Mouse (Mus musculus) stomach, postnatal 0 days (tissue): ENCODE measurements around the gene Tsc22d1. TPM values are rescaled to one million over a fixed set of nuclear protein-coding genes. Genes with fewer than 3 reads are reported as not detected.

Experiments
- ATAC-seq: fragments of 200-750 bp; cut with Nextera tagmentation; 2 replicates; pipeline ENCODE4 v1.8.0; 2017; ENCODE audit not compliant: low FRiP score, low TSS enrichment
- DNase-seq: peaks from one replicate; pipeline ENCODE4 v3.0.0-alpha.2; 2016; ENCODE audit warnings: low spot score
- H3K27ac ChIP-seq: fragments of 300-500 bp; sonication (generic); replicated peaks from 2 replicates; pipeline ENCODE4 v1.5.1; 2014; ENCODE audit warnings: mild to moderate bottlenecking, control low read depth
- H3K27me3 ChIP-seq: fragments of 300-500 bp; sonication (generic); 2 replicates; pipeline ENCODE4 v1.6.1; 2014; ENCODE audit warnings: low read length; ENCODE audit not compliant: control insufficient read depth, insufficient read depth
- H3K36me3 ChIP-seq: fragments of 300-500 bp; sonication (generic); 2 replicates; pipeline ENCODE4 v1.6.1; 2014; ENCODE audit warnings: low read length, mixed read lengths; ENCODE audit not compliant: control insufficient read depth, insufficient read depth
- H3K4me1 ChIP-seq: fragments of 300-500 bp; sonication (generic); replicated peaks from 2 replicates; pipeline ENCODE4 v1.6.1; 2014; ENCODE audit warnings: antibody characterized with exemption; ENCODE audit not compliant: control insufficient read depth, insufficient read depth
- H3K4me2 ChIP-seq: fragments of 300-500 bp; sonication (generic); replicated peaks from 2 replicates; pipeline ENCODE4 v1.6.1; 2014; ENCODE audit warnings: low read depth, mild to moderate bottlenecking, control low read depth, moderate library complexity
- H3K4me3 ChIP-seq: fragments of 300-500 bp; sonication (generic); 2 replicates; pipeline ENCODE4 v1.5.1; 2014; ENCODE audit warnings: low read depth, low read length, control low read depth
- H3K9ac ChIP-seq: fragments of 300-500 bp; sonication (generic); 2 replicates; pipeline ENCODE4 v1.6.1; 2014; ENCODE audit warnings: mild to moderate bottlenecking, low read length, control low read depth, mixed read lengths
- H3K9me3 ChIP-seq: fragments of 300-500 bp; sonication (generic); 2 replicates; pipeline ENCODE4 v1.6.1; 2016; ENCODE audit warnings: low read length; ENCODE audit not compliant: control insufficient read depth
- CTCF ChIP-seq: IDR thresholded peaks from 2 replicates; pipeline ENCODE4 v1.5.1; 2016; ENCODE audit warnings: antibody characterized with exemption, low read depth, mild to moderate bottlenecking, moderate library complexity
- EP300 ChIP-seq: optimal IDR thresholded peaks from 2 replicates; pipeline ENCODE3; 2016; ENCODE audit warnings: antibody characterized with exemption
- WGBS: fragments of 180-500 bp; shearing (Covaris S2); extraction: QIAGEN DNeasy Blood & Tissue Kit; methylation state at CpG from one replicate; pipeline ENCODE4 v1.1.7; 2014; 5-methylcytosine and 5-hydroxymethylcytosine counted together
- polyA plus RNA-seq: library from polyadenylated mRNA; unstranded; fragments of >200 nt; fragmentation: Nextera tagmentation; extraction: Ambion mirVana; gene quantifications from 2 replicates; pipeline ENCODE4 v1.2.1, GENCODE M21; 2015

The Tsc22d1 gene
- polyA plus RNA-seq, 1 experiment from 2014 or later = 310 TPM

DNA sequence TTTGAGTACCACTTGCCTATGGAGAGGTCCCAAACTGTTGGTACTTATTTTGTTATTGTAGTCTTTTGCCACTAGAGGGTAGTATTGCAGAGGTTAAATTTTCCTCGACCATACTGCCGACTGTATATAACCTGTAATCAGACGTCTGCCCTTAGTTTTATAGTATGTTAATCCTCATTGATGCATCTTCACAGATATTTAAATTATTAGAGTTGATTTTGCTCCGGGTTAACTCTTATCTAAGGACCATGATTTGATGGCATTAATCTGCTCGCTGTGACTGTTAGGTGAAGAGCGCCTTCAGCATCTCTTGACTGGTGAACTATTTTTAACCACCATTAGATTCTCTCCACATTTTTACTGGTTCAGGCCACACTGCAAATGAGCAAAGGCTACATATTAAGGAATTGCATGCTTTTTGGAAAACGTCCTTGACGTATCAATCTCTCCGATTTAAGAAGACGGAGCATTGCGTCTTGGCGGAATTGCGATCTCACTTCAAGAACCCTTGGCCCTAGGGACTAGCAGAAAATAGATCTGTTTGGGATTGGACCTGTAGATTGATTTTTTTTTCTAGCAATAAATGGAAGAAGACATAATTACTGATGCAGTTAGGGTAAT, 88.6 kb downstream of the Tsc22d1 start:
- DNase-seq = no peak
- peak overlapping the region; percentile 100 for H3K27ac ChIP-seq

DNA sequence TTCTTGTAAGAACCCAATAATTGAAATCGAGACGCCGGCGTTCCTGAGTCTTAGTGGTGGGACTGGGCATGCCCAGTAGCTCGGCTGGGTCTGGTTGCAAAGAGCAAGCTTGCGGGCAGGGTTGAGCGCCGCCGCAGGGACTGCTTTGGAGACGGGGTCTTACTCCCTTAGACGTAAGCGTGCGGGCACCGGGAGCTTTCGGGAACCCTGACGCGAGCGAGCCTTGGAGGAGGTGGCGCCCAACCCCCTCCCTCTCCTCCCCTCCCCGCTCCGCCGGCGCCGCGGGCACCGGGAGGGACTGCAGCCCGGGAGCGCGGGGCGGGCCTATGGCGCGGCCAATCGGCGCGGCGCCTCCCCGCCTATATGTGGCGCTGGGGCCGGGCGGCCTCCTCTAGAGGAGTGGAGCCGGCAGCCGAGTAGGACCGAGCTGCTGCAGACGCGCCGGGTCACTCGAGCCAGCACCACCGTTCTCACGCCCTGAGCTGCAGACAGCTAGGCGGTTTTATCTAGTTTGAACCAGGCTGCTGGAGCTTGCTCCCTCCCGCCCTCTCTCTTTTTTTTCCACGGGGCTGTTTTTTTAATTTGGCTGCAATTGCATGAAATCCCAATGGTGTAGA, 89.5 kb downstream of the Tsc22d1 start:
- Histone ChIP-seq H3K4me3 (peak overlapping the region; percentile 75), H3K9ac (peak overlapping the region; percentile 85), H3K27me3 (no peaks in the 10 kb centered on the region), H3K9me3 (no peaks in the 10 kb centered on the region), H3K36me3 (peaks cover 6% of the 10 kb centered on the region; the same call in 1 of the 2 replicates), H3K4me2 (peak overlapping the region; percentile 82), H3K4me1 (no peaks in the 10 kb centered on the region; the same call in 1 of the 2 replicates), H3K27ac (peak overlapping the region; percentile 100)
- peak; percentile 95 for ATAC-seq
- TF ChIP-seq CTCF = peak; percentile 29; the same call in 1 of the 2 replicates
- peak; percentile 88 for TF ChIP-seq EP300
- under 1% methylated on average over 31 of the region's 52 CpGs for WGBS
- peak; percentile 96 for DNase-seq

More for the DNA sequence above, 88.6 kb downstream of the Tsc22d1 start:
- H3K27me3 ChIP-seq = no peaks in the 10 kb centered on the region
- WGBS = 10% methylated on average over 13 of the region's 13 CpGs
- peaks cover 6% of the 10 kb centered on the region; the same call in 1 of the 2 replicates for H3K36me3 ChIP-seq
- no peak for ATAC-seq
- no peak for TF ChIP-seq EP300
- peak; percentile 77 for TF ChIP-seq CTCF
- H3K4me3 ChIP-seq = peak overlapping the region; percentile 75
- peak overlapping the region; percentile 82 for H3K4me2 ChIP-seq
- no peaks in the 10 kb centered on the region for H3K9me3 ChIP-seq
- no peaks in the 10 kb centered on the region; the same call in 1 of the 2 replicates for H3K4me1 ChIP-seq
- peak overlapping the region; percentile 85 for H3K9ac ChIP-seq

DNA sequence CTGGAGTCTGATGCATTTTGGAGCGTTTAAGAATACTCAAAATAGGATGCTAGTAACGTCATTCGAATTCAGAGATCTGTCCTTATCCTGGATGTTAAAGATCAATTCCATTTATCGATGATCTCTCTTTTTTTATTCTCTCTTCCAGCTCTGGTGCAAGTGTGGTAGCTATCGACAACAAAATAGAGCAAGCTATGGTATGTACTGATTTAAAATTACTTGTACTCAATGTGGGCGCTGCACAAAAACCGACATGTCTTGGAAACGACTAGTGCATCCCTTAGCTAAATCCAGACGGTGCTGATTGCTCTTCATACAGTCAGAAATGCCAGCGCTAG, 90.3 kb downstream of the Tsc22d1 start:
- peak overlapping the region; percentile 100 for H3K27ac ChIP-seq
- no peak for DNase-seq
- ATAC-seq = no peak
- no peaks in the 10 kb centered on the region; the same call in 1 of the 2 replicates for H3K4me1 ChIP-seq
- peak overlapping the region; percentile 85 for H3K9ac ChIP-seq
- H3K4me2 ChIP-seq = peak overlapping the region; percentile 82
- peak overlapping the region; percentile 75 for H3K4me3 ChIP-seq
- H3K36me3 ChIP-seq = peaks cover 6% of the 10 kb centered on the region; the same call in 1 of the 2 replicates
- no peak for TF ChIP-seq EP300
- no peak for TF ChIP-seq CTCF
- no peaks in the 10 kb centered on the region for H3K27me3 ChIP-seq
- WGBS = under 1% methylated on average over 10 of the region's 10 CpGs
- H3K9me3 ChIP-seq = no peaks in the 10 kb centered on the region

DNA sequence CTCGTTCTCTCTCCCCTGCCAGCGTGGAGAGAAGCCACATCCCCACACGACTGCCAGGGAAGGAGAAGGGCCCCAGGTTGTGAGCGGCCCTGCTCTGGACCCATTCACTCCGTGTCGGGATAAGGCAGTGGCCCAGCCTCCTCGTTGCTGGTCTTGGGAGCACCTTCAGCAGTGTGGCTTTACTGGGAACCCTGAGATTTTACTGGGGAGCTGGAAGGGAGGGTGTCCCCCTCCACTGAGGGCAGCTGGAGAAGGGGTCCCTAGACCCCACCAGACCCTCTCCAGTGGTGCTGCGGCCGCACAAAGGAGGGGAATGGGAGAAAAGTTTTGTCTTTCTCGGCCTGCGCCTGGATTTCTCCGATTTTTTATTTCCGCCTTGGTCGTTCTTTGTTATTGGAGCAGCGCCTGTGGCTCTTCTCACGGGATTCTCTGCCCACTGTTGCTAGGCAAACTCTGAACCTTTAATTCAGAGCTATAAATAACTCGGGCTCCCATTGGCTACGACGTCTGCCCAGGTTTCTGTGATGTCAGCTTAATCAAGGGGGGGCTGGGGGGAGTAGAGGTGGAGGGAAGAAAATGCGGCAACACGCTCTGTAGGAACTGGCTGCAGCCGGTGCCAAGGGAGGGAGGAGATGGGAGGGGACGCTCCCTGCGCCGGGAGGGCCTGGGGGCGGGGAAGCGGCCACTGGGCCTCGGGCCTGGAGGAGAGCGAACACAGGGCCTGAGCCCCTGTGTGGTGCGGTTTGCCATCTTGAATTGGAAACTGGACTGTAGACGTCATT, 90.9 kb downstream of the Tsc22d1 start:
- DNase-seq (peak; percentile 95), ATAC-seq (peak; percentile 88)
- peak overlapping the region; percentile 82 for H3K4me2 ChIP-seq
- peak overlapping the region; percentile 100 for H3K27ac ChIP-seq
- peak overlapping the region; percentile 85 for H3K9ac ChIP-seq
- no peaks in the 10 kb centered on the region; the same call in 1 of the 2 replicates for H3K4me1 ChIP-seq
- TF ChIP-seq EP300 (peak; percentile 84), CTCF (0 out of 2 replicates have a peak, but pooled peaks have one; percentile 9)
- H3K4me3 ChIP-seq = peak overlapping the region; percentile 75
- under 1% methylated on average over 31 of the region's 31 CpGs for WGBS
- peaks cover 6% of the 10 kb centered on the region; the same call in 1 of the 2 replicates for H3K36me3 ChIP-seq
- no peaks in the 10 kb centered on the region for H3K27me3 ChIP-seq
- H3K9me3 ChIP-seq = 0 out of 2 replicates have a peak, but pooled peaks cover 3% of the 10 kb centered on the region

DNA sequence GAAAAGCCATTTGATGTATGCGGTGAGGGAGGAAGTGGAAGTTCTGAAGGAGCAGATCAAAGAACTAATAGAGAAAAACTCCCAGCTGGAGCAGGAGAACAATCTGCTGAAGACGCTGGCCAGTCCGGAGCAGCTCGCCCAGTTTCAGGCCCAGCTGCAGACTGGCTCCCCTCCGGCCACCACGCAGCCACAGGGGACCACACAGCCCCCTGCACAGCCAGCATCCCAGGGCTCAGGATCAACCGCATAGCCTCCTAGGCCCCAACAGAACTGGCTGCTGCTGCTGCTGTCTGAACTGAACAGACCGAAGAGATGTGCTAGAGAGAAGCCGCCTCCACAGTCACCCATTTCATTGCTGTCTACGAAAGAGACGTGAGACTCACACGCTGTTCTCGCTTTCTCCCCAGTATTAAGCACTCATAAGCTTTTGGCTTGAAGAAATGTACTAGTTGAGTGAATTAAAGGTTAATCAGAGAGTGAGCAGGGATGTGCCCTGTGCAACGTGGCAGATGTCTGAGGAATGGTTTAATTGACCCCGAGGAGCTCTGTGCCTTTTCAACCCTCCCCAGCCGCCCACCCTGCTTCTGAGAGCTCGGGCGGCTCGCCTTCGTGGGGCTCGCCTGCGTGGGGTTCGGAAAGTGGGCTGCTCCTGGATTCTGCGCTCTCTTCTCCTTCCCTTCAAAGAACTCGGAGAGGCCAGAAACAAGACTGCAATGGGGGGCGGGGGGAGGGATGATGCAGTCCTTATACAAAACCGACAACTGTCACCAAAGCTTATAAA, 91.9 kb downstream of the Tsc22d1 start:
- TF ChIP-seq EP300 (no peak), CTCF (no peak)
- DNase-seq (no peak), ATAC-seq (no peak)
- H3K9ac ChIP-seq = peak overlapping the region; percentile 85
- peaks cover 6% of the 10 kb centered on the region; the same call in 1 of the 2 replicates for H3K36me3 ChIP-seq
- 43% methylated on average over 27 of the region's 27 CpGs for WGBS
- peak overlapping the region; percentile 100 for H3K27ac ChIP-seq
- peak overlapping the region; percentile 75 for H3K4me3 ChIP-seq
- no peaks in the 10 kb centered on the region for H3K27me3 ChIP-seq
- 0 out of 2 replicates have a peak, but pooled peaks cover 3% of the 10 kb centered on the region for H3K9me3 ChIP-seq
- H3K4me1 ChIP-seq = no peaks in the 10 kb centered on the region; the same call in 1 of the 2 replicates
- H3K4me2 ChIP-seq = peak overlapping the region; percentile 82
